Mouse (Mus musculus): Measurements from ENCODE around the gene Gm5426. TPM values are rescaled to one million over a fixed set of nuclear protein-coding genes. Genes with fewer than 3 reads are reported as not detected.

Gene Gm5426
- total RNA-seq, 2 experiments from 2014 or later, result not detected

Small RNAs within 50 kb of the gene (microRNA-seq; reads per million reads assigned to microRNA genes)
- gene Gm22913, result not detected

Other genes with a start within 250 kb of the Gm5426 start
- gene Eea1, start 196.0 kb upstream of the Gm5426 start, total RNA-seq (2021), result 10 to 100 TPM; 23.6 to 29.5 TPM

All from gastrocnemius, adult 18-20 months (tissue).